Mouse (Mus musculus): ENCODE results near the gene Add1.

Gene Add1

GRCm38 (mm10) chr5:34573268-34574221 lies at the start of gene Add1:
TSS of gene Add1 (plus strand) at chr5:34573664.
- DNase-seq (ENCODE audit: low spot score in 2 of 2) = peak; percentile 94 to 96

DNA sequence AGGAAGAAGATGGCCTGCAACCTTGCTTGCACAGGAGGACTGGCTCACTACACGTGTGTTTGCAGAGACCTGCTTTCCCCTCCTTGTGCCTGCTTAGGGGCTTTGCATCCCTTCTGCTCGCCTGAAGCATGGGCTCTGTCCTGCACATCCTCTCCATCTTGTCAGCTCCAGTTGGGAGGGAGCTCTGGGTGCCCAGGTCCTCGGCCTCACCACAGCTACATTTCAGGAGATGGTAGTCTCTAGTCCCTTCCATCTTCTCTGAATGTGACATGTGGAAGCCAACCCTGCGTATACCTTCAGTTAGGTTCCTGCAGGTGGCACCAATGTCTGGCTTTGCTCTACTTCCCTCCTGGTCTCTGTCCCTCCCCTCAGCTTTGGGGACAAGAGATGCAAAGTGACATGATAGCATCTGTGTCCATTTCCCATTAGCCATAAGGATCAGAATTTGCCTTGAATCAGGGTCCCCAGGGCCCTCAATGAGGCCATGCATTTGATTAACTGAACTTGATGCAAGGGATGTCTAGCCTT lies 49.4 kb upstream of the Add1 start:
- no peak for DNase-seq (ENCODE audit: low spot score in 2 of 2)

DNA sequence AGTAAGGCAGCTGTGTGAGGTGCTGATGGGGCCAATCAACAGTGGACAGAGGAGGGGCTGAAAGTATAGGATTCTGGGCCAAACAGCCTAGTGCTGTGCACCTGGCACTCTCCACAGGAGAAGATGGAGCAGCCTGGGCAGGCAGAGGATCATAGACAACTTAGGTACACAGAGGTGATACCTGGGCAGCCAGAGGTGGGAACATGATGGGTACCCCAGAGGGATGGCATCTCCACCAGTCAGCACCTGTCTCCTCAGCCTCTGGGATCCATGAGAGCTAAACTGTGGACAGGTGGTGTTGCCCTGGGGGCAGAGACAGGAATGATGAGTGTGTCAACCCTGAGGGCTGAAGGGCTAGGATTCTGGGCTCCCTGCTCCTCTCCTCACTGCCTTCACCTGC lies 49.0 kb upstream of the Add1 start:
- no peak for DNase-seq (ENCODE audit: low spot score in 2 of 2)

DNA sequence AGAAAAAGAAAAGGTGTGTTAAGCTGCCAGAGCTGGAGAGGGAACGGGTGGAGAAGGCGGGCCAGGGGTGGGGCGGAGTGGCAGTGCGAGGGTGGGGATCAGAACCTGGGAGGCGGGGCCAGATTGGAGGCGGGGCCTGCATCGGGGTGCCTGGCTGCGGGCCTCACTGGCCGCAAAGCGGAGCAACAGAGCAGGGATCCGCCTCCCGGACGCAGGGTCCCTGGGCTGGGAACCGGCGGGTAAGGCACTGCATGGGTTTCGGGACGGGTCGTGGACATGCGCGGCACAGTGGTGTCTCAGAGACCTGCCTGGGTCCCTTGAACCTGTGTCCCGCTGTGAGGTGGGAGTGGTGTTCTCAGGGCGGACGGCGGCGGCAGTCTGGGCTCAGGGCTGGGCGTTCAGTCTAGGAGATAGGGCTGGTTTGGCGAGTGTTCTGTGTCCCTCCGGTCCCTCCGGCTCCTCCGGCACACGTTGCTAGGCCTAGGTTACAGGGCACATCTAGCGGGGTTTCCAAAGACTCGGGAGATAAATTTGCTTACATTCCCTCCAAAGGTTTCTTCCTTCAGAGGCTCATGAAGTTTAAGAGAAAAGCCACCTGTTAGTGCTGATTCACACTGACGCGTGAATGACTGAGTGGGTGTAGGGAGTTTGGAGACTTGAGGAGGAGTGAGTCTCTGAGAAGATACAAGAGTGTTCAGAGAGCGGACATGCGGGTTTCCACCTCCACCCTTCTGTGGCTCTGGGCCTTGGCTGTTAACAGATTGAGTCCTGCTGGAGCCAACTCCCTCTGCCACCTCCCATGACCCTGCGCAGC lies 47.6 kb upstream of the Add1 start, which contains the start of gene Sh3bp2:
Gene Sh3bp2, plus strand, starts transcription at position 176 of the 814 bp plus-strand sequence.
- peak; percentile 63 to 83 for DNase-seq (ENCODE audit: low spot score in 2 of 2)

- no peak for DNase-seq (ENCODE audit: low spot score in 2 of 2)
These were observed 47.0 kb upstream of the Add1 start for GRCm38 (mm10) chr5:34526477-34526775.

DNA sequence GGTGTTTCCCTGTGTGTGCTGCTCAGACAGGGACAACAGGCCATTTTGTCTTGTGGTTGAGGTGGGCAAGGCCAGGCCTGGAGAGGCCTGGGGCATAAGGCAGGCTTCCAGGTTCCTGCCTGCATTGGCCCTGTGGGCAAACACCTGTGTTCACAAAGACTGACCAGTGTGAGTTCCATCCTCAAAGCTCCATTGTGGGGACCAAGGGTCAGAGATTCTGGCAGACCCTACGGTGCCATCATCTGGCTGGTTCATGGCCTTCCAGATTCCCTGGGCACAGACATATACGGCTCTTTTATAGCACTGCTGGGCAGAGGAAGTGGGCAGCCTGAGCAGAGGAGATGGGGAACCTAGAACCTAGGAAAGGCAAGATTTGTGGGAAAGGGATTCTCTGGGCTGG lies 46.1 kb upstream of the Add1 start:
- DNase-seq (ENCODE audit: low spot score in 2 of 2) = no peak

- DNase-seq (ENCODE audit: low spot score in 2 of 2) = no peak
These were observed 44.7 kb upstream of the Add1 start for GRCm38 (mm10) chr5:34528724-34529123.

DNA sequence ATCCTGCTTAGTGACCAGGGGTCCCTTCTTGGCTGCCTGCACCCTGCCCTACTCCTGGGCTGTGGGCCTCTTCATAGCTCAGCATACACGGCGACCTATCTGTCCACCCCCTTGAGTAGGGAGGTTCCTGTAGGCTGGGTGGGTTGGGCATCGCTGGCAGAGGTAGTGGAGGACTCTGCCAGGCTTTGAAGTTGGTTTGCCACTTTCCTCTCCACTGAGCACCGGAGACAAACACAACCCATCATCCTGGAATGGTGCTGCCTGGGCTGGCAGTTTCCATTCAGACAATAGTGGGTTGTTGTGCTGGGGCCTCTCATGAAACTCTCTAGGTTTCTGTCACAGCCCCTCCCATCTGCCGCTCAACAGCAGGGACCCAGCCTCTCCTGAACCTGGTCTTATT lies 43.3 kb upstream of the Add1 start:
- no peak for DNase-seq (ENCODE audit: low spot score in 2 of 2)

DNA sequence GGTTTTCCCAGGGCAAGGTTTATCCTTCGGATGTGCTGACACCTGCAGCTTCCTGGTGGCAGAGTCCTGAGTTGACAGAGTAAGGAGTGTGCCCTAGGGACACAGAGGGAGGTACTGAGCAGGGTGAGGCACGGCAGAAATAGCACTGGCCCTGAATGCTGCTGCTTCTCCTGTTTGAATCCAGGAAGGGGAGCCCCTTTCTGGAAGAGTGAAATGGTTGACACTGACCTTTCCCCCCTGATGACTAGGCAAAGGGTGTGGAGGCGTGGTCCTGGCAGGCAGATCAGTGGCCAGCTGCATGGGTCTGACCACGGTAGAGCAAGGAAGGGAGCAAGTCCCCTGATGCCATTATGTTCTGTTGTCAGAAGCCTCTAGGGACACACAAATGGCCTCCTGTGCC lies 42.8 kb upstream of the Add1 start:
- no peak for DNase-seq (ENCODE audit: low spot score in 2 of 2)

DNA sequence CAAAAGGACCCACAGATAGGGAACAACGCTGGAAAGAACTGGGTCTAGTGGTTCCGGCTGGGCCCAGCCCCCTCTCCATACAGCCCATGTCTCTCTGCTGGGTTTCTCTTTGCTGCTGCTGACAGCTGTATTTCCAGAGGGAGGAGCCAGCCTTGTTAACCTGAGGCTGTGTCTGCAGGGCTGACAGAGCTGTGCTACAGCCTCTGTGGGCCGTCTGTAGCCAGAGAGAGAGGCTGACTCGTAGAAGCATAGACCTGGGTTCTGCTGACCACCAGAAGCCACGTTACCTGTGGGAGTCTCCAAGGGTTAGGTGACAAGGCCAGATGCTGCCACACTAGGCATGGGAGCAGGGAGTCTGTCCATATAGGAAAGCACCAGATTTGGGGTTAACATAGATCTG lies 40.4 kb upstream of the Add1 start:
- DNase-seq (ENCODE audit: low spot score in 2 of 2) = no peak

GRCm38 (mm10) chr5:34533820-34534219 lies 39.6 kb upstream of the Add1 start:
- no peak for DNase-seq (ENCODE audit: low spot score in 2 of 2)

- no peak for DNase-seq (ENCODE audit: low spot score in 2 of 2)
These were observed 38.5 kb upstream of the Add1 start for GRCm38 (mm10) chr5:34534776-34535581.

DNA sequence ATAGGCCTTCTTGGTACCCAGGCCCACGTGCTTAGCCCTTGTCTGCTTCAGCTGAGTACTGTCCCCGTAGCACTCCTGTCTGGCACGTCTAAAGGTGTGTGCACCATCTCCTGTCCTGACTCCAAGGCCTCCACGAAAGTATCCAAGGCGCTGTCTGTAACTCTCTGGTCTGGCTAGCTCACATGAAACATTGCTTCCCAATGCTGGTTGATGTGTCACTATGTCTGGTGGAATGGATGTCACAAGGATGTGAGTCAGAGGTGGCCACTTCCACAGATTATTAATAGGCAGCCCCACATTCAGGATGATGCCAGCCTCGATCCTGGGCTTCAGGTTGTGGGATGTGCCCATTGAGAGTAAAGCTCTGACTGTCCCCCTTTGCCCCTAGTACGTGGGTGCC lies 37.6 kb upstream of the Add1 start:
- no peak for DNase-seq (ENCODE audit: low spot score in 2 of 2)

DNA sequence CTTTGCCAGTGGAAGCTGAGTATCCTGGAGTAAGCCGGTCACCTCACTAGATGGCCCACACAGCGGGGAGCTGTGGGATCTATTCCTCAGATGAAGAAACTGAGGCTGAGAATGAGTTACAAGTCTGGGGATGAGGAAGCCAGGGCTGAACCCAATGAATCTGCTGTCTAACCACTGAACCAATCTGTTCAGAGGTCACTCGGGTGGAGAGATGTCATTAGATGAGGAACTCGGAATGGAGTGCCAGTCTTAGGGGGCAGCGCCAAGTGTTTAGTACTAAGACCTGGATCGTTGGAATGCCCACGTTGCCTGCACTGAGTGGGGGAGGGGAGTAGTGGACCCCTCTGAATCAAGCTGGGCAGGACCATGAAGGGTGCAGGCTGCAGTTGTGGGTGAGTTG lies 35.4 kb upstream of the Add1 start:
- DNase-seq (ENCODE audit: low spot score in 2 of 2) = no peak

- DNase-seq (ENCODE audit: low spot score in 2 of 2) = no peak
These were observed 34.9 kb upstream of the Add1 start for GRCm38 (mm10) chr5:34538527-34538926.

DNA sequence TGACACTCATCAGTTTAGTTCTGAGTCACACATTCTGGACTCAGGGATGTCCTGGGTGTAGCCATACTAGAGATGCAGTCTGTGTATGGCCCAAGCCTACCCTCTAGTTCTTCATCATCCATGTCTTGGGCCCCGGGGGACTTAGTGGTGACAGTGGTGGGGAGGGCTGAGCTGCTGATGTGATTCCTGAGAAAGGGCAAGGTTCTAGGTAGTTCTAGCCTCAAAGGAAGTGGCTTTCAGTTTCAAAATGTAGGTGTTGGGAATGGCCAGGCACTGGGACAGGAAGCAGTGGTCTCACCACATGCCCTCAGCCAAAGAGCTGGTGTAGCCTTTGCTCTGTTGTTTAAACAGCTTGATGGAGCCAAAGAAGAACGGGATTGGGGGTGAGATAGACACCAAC lies 34.3 kb upstream of the Add1 start:
- no peak for DNase-seq (ENCODE audit: low spot score in 2 of 2)

GRCm38 (mm10) chr5:34542166-34542565 lies 31.3 kb upstream of the Add1 start:
- DNase-seq (ENCODE audit: low spot score in 2 of 2) = no peak

GRCm38 (mm10) chr5:34543114-34543513 lies 30.4 kb upstream of the Add1 start:
- DNase-seq (ENCODE audit: low spot score in 2 of 2) = no peak

- no peak for DNase-seq (ENCODE audit: low spot score in 2 of 2)
These were observed 26.1 kb upstream of the Add1 start for GRCm38 (mm10) chr5:34547410-34547809.

- no peak for DNase-seq (ENCODE audit: low spot score in 2 of 2)
These were observed 24.4 kb upstream of the Add1 start for GRCm38 (mm10) chr5:34549135-34549482.

- peak in 1 of 2 experiments; percentile 30 for DNase-seq (ENCODE audit: low spot score in 2 of 2)
These were observed 23.8 kb upstream of the Add1 start for GRCm38 (mm10) chr5:34549483-34550221.
